Mouse (Mus musculus) common myeloid progenitor, adult 5-6 weeks (primary cell): ENCODE results near the gene Sbf1. TPM values are rescaled to one million over a fixed set of nuclear protein-coding genes. Genes with fewer than 3 reads are reported as not detected.

Experiments
- ATAC-seq: replicated peaks from 2 replicates; pipeline ENCODE4 v1.8.0; 2016; ENCODE audit warnings: low read depth, mild to moderate bottlenecking, moderate TSS enrichment, inconsistent platforms; ENCODE audit not compliant: poor library complexity, severe bottlenecking
- total RNA-seq: library from RNA; stranded (forward); fragments of 200-1000, 187-1606 nt; gene quantifications from 2 replicates; pipeline ENCODE4 v1.2.3, GENCODE M21; 2017

The Sbf1 gene
- total RNA-seq, 1 experiment from 2014 or later: 43.3 TPM

DNA sequence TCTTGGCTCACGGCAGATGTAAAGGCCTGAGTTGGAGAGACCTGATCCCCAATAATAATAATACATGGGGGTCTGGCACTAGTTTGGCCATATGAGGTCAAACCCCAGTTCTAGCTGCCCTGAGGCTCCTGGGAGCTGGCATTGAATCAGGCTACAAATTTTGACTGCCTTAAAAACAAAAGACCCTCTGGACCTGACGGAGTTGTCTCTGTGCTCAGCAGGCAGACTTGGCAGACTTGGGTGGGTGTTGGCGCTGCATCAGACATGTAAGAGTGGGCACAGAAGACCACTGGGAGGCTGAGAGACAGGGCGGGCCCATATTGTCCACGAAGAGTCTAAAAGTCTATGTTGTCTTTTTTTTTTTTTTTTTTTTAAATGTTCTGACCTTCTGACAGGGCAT lies 28.5 kb downstream of the Sbf1 start:
- no peak for ATAC-seq

DNA sequence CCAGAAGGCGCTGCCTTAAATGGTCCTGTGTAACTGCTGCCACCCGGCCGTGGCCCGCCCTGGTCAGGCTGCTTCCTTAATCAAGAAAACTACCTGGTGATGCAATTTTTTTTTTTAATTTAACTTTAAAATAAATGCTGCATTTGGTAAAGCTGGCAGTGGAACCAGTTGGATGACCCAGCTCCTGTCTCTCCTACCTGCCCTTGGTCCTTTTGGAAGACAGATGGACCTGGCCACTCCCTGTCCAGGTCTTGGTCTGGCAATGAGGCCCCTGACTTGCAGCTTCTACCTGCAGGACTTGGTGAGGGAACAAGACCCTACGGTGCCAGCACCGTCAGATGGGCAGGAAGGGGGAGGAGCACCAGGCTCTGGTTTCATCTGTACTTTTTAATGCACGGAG lies 29.0 kb downstream of the Sbf1 start:
- no peak for ATAC-seq

DNA sequence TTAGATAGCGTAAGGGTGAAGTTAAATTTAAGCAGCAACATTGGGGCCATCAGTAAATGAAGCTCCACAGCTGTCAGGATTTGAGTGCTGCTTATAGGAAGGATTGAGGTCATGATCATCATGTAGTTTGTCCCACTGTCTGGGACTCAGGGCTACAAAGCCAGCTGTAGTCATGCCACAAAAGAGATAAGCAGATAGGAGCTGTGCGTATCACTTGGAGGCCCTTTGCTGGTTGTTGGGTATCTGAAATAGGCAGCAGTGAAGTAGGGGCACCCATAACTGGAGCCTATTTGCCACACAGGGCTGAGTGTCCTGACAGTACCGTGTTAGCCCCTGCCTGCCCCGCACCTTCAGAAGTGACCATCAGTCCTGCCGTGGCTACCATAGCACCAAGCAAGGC lies 29.6 kb downstream of the Sbf1 start:
- peak; percentile 67 for ATAC-seq

DNA sequence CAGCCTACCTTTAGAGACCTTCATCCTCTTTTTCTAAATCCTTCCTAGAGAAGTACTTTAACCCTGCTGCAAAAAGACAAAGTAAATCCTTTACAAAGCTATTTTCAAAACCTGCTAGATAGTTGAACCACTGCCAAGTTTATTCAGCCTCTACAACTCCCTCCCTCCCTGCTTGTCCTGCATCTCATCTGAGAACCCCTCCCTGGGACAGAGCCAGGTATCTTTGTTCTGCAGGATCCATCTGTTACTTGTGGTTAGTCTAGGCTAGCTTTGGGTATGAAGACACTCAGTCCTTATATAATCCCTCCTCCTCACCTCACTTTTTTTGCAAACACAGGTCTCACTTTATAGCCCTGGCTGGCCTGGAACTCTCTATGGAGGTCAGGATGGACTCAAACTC lies 30.1 kb downstream of the Sbf1 start:
- peak; percentile 21; the same call in 1 of the 2 replicates for ATAC-seq

DNA sequence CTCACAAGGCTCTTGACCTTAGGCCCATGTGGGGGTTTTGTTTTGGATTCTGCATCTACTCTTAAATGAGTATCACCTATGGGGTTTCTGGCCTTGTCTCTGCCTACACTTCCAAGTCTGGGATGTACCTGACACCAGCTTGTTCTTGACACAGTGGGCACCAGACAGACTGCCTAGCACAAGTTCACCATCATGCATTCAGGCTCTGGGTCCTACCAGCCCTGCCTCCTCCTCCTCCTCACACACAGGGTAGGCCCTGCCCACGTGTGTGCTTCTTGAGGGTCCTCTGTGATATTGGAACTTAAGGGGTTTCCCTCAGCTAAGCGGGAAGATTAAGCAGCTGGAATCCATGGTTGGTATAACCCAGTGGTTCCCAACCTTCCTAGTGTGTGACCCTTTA lies 31.0 kb downstream of the Sbf1 start:
- ATAC-seq: no peak

DNA sequence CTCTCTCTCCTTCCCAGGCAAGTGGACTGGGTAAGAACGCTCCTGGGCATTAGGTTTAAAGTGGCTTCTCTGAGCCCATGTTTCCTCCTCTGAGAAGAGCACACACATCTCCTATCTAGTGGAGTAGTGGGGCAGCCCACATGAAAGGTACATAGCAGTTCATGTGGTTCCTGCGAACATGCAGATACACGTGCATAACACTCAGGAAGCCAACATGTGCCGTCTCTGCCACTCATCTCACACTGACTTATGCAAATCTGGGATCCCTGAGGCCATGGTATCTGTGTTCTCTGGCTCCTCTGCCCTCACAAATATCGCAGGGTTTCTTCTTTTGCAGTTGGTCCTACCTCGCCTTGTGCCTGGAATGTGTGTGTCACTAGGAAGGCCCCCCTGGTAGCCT lies 32.6 kb downstream of the Sbf1 start:
- ATAC-seq: no peak

DNA sequence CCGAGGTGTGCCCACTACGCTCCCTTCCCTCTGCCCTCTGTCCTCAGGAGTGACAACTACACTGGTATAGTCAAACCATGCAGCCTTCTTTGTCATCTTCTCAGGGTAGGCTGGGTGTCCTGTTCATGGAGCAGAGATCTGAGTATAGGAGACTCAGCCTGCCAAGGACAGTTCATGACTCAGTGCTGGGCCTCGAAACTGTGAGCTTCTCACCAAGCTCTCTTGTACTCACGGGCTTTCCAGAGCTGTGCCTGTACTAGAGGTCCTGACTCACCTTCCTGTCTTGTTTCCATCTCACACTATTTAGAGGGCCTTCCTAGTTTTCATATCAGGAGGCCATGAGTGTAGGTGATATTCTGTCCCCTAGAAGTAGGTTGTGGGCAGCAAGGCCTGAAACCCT lies 37.7 kb downstream of the Sbf1 start:
- ATAC-seq: no peak

DNA sequence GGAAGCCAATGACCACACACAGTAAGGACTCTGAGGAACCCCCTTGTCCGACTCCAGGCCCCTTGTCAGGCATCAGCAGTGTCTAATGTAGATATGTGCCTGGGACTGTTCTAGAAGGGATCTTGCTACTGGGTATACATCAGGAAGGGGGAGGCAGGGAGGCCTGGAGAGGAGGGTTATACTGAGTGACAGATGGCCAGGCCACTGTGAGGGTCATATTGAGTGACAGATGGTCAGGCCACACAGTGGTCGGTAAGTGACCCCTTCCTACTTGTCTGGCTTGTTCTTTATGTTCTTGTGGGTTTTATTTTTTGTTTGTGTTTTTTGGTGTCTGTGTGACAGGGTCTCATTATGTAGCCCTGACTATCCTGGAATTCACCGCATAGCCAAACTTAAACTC lies 39.6 kb downstream of the Sbf1 start:
- ATAC-seq: no peak

DNA sequence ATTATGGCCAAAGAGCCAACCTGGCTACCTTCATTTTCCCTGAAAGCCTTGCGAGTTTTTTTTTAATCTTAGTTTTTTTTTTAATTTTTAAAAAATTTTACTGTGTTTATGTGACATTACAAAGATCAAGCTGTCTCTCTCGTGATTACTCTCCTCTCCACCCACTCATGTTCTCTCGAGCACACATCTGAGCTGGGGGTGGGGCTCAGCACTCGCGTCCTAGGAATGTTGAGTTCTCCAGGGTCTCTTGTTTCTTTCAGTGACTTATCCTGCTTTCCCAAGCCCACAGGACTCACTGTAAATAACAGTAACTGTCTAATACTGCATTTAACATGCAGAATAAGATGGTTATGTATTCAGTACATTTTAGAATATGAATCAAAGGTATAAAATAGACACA lies 50.6 kb downstream of the Sbf1 start:
- no peak for ATAC-seq

DNA sequence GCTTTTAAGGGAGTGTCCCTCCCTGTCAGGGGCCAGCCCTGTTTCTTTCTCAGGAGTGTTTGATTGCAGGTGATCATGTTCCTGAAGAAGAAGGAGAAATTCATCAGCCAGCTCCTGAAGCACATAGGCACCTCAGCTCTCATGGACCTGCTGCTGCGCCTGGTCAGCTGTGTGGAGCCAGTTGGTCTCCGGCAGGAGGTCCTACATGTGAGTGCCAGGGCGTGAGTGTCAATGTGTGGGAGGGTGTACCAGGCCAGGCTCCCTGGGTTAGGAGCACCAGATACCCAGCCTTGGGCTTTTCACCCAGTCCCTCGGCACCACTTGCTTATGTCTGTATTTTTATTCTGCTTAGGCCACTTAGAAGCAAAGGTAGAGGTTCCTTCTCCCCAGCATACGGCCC lies 56.1 kb downstream of the Sbf1 start:
- no peak for ATAC-seq

DNA sequence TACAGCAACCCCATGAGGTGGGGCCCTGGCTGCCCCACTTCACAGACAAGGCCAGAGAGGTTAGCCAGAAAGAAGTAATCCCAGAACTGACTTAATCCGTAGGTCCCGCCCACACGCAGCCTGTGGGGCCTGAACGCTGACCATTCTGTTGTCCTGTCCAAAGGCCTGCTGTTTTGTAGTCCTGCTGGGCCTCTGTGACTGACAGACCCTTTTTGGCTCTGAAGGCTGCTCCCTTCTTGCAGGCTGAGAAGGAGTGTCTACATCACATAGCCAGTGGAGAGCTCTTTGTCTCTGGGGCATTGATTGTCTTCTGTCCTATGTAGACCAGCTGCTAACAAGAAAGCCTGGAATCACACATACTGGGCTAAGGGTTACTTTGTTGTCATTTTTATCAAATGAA lies 59.8 kb downstream of the Sbf1 start:
- no peak for ATAC-seq

DNA sequence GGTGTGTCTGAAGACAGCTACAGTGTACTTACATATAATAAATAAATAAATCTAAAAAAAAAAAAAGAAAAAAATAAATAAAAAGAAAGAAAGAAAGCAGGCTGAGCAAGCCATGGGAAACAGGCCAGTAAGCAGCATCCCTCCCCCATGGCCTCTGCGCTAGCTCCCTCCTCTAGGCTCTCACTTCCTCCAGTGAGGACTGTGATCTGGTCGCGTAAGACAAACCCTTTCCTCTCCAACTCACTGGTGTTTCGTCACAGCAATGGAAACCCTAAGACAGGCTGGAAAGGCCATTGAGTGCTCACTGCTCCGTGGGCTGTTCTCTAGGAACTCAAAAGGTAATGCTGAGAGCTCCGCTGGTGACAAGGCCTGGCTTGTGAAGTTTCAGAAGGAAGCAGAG lies 66.0 kb downstream of the Sbf1 start:
- ATAC-seq: no peak

DNA sequence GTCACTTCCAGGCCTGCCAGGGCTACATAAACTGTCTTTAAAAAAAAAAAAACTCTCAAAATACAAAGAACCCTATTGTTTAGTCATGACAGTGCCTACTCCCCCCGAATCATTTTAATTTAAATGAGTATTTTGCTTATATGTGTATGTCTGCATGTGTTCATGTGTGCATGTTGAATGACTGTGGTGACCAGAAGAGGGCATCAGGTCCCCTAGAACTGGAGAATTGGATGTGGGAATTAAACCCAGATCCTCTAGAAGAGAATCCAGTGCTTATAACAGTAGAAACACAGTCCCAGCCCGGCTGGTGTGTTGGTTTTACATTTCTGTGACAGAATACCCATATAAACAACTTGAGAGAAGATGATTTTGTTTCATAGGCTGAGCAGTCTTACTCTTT lies 74.1 kb downstream of the Sbf1 start:
- no peak for ATAC-seq

DNA sequence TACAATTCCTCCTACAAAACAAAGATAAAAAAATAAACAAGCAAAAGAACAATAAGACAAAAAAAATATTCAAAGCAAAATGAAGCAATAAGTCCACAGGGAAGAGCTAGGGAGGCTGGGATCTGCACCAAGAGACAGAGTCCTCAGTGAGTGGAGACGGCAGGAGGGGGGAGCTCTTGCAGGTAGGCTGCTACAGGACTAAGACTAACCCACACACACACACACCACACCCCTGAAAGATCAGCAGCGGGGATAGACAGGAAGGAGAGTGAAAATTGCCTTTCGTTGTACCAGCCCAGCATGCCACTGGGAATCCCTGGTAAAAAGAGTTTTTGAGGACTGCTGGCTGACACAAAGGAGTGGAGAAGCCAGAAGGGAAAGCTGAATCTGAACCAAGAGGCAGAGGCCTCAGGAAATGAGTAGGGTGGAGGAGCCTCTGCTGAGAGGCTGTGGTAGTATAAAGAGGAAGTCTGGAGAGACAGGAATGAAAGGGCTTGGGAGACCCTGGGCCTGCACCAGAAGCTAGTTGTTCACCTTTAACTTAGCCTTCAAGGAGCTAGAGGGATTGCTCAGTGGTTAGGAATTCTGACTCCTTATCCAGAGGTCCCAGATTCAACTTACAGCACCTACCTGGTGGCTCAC lies 75.2 kb downstream of the Sbf1 start:
- peak; percentile 94 for ATAC-seq

Other genes starting within 250 kb of the Sbf1 start
- gene Trabd, start 240.2 kb downstream of the Sbf1 start, total RNA-seq: 16.5 and 20.5 TPM in 2 replicates
- gene Selenoo, start 226.2 kb downstream of the Sbf1 start, total RNA-seq: 11.2 and 14.2 TPM in 2 replicates
- gene Tubgcp6, start 192.2 kb downstream of the Sbf1 start, total RNA-seq: 14.6 and 21.7 TPM in 2 replicates
- 15.7 and 18.0 TPM in 2 replicates for gene Hdac10, start 186.6 kb downstream of the Sbf1 start, total RNA-seq
- gene Mapk12, start 174.6 kb downstream of the Sbf1 start, total RNA-seq: not detected in 2 replicates
- gene Mapk11, start 165.7 kb downstream of the Sbf1 start, total RNA-seq: 0.50 and 0.73 TPM in 2 replicates
- gene Plxnb2, start 134.5 kb downstream of the Sbf1 start, total RNA-seq: 20.2 and 29.2 TPM in 2 replicates
- 1.6 and 2.3 TPM in 2 replicates for gene Dennd6b, start 118.8 kb downstream of the Sbf1 start, total RNA-seq
- gene Ppp6r2, start 103.8 kb downstream of the Sbf1 start, total RNA-seq: 15.6 and 22.7 TPM in 2 replicates
- not detected in 2 replicates for gene Adm2, start 7.4 kb upstream of the Sbf1 start, total RNA-seq
- not detected in 2 replicates for gene Miox, start 19.1 kb upstream of the Sbf1 start, total RNA-seq
- 13.9 and 14.4 TPM in 2 replicates for gene Lmf2, start 40.3 kb upstream of the Sbf1 start, total RNA-seq
- 81.4 and 106 TPM in 2 replicates for gene Ncaph2, start 40.4 kb upstream of the Sbf1 start, total RNA-seq
- gene Sco2, start 58.5 kb upstream of the Sbf1 start, total RNA-seq: 21.8 and 23.0 TPM in 2 replicates
- 0.68 and 0.78 TPM in 2 replicates for gene Tymp, start 61.7 kb upstream of the Sbf1 start, total RNA-seq
- gene Odf3b, start 64.0 kb upstream of the Sbf1 start, total RNA-seq: 2.9 and 3.0 TPM in 2 replicates
- not detected in 2 replicates for gene Klhdc7b, start 69.6 kb upstream of the Sbf1 start, total RNA-seq
- not detected in 2 replicates for gene Syce3, start 95.2 kb upstream of the Sbf1 start, total RNA-seq
- gene Cpt1b, start 110.6 kb upstream of the Sbf1 start, total RNA-seq: 2.6 TPM in 1 of 2 replicates, not detected in the other
- 3.9 and 7.0 TPM in 2 replicates for gene C730034F03Rik, start 114.3 kb upstream of the Sbf1 start, total RNA-seq
- gene Gm44502, start 114.4 kb upstream of the Sbf1 start, total RNA-seq: 0.29 and 0.46 TPM in 2 replicates
- gene Chkb, start 114.6 kb upstream of the Sbf1 start, total RNA-seq: 11.7 and 15.9 TPM in 2 replicates
- not detected in 2 replicates for gene Mapk8ip2, start 138.6 kb upstream of the Sbf1 start, total RNA-seq
- 9.4 and 12.9 TPM in 2 replicates for gene Arsa, start 162.1 kb upstream of the Sbf1 start, total RNA-seq
- 10.2 and 14.9 TPM in 2 replicates for gene Shank3, start 184.3 kb upstream of the Sbf1 start, total RNA-seq